Mouse (Mus musculus) lung, postnatal 36 days (tissue): ENCODE measurements around the gene Parp6.

ENCODE experiments used
- DNase-seq: peaks from one replicate; pipeline ENCODE4 v3.0.0; 2022; ENCODE audit warnings: mixed read lengths

Parp6 gene

DNA sequence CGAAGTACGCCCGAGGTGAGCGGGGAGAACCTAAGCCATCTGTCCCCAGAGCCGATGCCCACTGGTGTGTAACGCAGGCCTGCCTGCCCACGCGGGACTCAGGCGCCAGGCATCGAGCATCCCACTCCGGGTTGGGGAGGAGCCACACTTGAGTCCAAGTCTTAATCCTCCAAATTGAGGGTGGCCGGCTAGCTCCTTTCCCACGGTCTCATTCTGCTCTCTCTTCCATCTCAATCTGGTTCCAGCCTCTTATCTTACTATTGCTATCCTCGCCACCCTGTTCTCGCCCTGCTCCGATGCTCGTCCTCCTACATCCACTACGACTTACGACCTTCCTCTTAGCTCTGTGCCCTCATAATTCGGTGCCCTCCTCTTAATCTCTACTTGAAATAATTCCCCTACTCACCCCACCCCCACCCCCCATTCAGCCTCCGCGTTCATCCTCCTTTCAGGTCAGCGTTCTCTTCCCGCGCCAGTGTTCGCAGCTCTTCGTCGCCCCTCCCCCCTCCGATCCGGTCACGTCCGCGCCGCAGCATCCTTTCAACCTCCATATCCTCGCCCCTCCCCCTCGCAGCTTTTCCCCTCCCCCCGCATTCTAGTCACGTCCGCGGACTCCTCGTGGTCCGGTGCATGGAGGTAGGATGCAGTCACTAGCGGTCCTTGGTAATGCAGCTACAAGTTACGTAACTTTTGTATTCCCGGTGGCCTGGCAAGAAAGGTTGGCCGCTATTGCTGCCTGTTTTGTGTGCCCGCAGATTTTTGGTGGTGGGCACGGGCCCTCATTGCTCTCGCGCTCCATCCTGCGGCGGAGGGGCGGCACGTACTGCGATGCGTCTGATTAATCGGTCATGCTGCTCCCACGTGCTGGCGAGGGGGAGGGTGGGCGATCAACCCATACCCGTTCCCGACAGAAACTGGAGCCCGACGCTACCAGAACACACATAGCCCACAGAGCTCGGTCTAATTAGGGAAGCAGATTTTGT is 39.8 kb downstream of the Parp6 start:
- peak; percentile 83 for DNase-seq

DNA sequence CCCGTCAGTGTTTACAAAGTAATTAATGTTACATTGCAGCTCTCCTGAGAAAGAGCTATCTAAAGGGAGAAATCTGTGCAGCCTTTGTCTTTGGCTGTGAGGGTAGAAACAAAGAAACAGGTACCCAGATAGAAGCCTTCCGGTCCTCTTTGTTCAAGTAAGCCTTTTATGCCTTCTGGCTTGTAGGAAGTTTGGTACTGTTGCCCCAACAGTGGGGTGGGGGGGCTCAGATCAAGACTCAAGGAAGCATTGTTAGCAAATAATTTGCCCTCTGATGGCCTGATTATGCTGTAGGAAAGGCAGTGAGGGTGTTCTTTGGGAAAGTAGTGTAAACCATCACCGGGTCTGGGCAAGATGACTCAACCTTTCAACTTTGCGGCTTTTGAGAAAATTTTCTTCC is 41.1 kb downstream of the Parp6 start:
- DNase-seq: no peak

DNA sequence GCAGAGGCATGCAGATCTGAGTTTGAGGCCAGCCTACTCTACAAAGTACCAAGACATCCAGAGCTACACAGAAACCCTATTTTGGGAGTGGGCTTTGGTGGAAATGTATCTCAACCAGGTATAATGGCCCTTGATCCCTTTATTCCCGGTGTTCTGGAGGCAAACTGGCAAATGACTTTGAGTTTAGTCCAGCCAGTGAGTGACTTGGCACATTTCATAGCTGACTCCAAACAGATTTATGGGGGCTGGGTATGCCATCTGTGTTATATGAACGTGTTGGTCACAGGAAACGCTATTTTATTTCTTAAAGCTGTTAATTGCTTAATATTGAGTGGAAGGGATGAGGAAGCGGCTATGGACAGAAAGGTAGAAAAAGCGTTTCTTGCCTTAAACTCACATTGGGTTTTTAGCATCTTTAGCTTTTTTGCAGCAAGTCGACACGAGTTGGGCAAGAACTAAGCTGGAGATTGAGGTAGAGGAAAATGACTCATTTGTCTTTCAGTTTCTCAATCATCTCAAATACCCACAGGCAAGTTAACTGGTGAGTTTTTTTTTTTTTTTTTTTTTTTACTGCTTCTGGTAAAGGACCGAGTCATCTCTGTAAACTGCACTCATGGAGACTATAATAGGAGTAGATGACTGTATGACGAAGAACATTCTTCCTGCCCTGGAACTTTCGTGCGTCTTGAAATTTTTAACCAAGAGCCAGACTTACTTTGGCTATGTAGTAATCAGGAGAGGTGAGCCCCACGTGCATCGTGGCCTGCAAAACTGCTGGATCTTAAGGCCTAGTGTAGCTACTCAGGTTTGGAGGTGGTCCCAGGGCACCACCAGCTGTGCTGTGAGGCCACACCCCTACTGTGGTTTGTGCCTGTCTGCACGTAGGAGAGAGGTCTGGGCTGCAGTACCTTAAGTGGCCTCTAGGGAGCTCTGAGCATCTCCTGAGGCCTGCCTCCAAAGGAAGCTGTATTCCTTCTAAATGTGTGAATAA is 42.2 kb downstream of the Parp6 start:
- peak; percentile 95 for DNase-seq

DNA sequence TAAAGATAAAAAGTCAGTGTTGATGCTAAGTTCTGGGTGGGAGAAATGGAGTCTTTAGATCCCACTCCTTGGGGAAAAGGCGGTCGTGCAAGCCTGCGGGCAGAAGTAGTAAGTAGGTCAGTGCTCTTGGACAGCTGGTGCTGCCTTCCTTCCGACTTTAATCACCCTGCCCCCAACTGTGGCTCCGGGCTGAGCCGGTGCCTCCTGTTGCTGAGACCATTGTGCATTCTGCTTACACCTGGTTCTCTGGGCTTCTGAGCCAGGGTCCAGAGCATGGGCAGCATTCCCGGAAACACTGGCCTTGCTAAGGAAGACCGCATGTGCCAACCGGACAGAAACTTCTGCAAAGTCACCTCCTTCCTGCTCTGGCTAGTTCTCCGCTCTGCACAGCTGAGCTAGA is 43.3 kb downstream of the Parp6 start:
- DNase-seq: no peak

DNA sequence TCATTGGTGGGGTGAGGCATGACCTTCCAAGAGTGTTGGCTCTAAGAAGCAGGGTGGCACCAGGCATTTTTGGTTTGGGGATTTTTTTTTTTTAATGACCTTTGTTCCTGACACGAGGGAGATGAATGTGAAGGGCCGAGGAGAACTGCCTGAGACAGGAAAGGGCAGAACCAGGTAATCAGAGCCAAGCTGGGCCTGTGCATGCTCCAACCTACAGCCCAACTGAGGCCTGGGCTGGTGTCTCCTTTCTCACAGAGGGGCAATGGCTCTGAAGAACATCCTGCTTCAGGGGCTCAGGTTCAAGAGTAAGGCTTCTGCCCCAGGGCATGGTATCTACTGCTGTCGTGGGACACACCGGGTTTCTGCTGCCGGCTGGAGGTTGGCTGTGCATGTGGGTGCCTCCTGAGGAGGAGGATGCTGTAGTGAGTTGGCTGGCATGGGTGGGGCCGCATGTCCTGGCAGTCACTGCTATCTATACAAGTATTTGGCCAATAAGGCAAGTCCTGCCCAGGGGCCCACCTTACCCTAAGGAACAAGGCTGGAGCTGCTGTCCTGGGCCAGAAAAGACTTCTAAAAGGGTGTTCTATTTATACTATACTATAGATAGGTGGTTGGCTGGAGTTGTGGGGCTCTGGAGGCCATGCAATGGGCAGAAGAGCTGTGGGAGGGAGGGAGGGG is 44.4 kb downstream of the Parp6 start:
- no peak for DNase-seq

DNA sequence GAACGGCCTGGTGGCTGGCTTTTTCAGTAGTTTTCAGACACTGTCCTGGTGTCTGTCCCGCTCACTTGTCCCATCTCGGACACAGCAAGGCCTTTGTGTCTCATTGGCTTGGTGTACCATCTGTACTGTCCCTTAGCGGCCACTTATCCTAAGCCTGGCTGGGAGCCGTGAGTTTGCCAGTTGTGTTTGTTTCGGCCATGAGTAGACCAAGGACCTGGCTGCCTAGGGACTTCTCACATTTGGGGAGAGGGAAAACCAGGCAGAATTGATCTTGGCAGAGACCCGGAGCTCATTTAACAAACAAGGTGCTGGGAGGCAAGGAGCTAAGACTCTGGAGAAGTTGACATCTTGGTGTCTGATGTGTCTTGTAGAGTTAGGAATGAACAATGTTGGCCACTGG is 46.1 kb downstream of the Parp6 start:
- no peak for DNase-seq

DNA sequence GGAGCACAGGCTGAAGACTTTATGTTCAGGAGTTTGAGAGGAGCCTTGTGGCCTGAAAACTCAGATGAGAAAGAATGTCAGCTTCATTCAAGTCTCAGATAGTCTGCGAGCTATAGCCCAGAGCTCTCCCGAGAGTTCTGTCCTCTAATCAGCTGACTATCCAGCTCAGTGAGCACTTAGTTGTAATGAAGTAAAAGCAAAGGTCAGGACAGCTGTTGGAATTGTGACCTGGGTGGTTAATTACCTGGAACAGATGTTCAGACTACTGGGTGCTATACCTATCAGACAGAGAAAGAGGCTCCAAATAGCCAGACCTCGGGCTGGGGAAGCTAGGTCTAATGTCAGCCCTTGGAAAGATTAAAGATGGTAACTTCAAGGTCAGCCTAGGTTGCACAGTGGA is 46.9 kb downstream of the Parp6 start:
- no peak for DNase-seq

DNA sequence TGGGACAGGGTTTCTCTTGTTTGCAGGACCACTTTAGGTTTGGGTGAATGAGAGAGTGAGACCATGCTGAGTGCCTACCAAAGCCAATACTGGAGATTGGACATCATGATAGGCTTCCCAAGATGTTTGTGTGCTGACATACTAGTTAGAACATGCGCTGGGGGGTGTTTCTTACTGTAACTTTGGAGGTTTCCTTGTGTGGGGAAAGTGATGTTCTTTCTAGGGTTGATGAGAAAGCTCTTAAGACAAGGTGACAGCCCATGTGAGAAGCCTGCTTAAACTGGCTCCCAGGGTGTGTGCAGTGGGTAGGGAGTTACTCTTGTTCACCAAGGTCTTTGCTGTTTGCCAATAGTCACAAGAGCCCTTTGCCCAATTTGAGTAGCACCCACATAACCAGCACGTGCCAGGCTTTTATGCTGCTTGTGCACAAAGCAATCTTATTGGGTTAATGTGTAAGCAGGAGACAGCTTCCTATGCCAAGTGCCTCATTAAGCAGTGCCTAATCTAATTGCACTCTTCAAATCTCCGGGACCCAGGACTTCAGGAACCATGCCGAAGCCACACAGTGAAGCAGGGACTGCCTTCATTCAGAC is 47.7 kb downstream of the Parp6 start:
- DNase-seq: peak; percentile 80

DNA sequence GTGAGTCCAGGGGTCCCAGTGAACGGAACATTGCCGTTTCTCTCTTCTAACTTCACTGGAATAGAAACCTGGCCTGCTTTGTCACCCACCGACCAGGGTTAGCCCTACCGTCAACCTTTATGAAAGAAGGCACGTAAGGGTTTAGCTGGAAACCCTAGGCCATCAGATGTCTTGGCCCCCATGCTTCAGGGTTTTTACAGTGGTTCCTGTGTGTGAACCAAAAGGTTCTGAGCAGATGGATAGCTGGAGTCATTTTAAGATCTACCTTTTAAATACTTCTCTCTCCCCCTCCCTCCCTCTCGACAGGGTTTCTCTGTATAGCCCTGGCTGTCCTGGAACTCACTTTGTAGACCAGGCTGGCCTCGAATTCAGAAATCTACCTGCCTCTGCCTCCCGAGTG is 48.9 kb downstream of the Parp6 start:
- no peak for DNase-seq

DNA sequence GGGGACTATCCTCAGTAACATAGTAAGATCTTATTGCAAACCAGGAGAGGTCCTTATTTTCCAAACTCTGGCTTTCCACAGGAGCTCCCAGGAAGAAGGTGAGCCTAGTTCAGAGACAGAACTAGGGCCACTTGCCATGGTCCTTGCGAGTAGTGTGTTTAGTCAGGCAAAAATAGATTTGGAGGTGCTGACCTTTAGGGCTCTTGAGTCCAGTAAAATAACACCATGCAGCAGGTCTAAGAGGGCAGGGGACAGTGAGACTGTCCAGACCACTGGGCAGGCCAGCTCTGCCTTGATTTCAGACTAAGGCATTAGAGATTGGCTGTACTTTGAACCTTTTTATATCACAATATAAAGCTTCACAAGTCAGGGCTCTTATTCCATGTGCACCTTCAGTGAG is 49.7 kb downstream of the Parp6 start:
- no peak for DNase-seq

DNA sequence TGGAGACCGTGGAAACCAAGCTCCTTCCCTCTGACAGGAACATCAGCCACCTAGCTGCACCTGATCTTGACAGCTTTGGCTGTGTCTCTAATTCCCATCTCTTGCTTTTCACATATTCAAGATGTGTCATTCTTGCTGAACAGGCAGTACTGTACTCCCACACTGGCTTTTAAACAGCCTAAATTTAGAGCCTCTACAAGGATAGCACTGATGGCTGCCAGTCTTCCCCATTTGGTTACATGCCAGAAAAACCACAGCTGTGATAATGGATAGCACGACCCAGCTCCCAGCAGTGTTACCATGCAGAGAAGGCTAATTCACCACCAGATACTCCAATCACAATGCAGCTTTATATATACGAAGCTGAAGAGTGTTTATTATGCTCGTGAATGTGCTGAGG is 50.2 kb downstream of the Parp6 start:
- no peak for DNase-seq

DNA sequence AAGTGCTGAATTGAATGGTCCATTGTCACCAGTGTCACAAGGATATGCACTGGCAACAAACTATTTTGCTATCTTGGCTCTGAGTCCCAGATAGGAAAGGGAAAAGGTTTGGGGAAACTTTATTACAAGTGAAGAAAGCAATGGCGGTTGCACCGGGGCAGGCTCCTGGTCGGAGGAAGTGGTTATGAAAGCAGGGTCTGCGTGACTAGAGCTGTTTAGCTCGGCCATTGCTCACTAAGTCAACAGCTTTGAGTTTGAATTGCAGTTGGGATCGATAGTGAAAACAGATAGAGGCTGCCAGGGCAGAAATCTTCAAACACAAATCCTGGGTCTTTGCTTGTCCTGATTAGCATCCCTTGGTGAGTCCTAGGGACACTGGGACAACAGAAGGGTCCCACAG is 50.8 kb downstream of the Parp6 start:
- no peak for DNase-seq

DNA sequence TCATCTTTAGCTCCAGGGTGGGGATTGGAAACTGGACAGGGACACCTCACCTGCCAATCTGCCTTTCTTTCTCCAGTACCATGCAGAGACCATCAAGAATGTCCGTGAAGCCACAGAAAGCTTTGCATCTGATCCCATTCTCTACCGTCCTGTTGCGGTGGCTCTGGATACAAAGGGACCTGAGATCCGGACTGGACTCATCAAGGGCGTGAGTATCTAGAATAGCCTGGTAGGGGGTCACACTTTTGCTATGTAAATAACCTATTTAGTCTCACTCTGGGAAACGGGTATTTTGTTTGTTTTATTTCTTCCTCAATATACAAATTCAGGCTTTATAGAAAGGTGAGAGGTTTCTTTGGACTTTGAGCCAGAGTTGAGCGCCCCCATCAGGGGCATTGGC is 51.4 kb downstream of the Parp6 start:
- no peak for DNase-seq

DNA sequence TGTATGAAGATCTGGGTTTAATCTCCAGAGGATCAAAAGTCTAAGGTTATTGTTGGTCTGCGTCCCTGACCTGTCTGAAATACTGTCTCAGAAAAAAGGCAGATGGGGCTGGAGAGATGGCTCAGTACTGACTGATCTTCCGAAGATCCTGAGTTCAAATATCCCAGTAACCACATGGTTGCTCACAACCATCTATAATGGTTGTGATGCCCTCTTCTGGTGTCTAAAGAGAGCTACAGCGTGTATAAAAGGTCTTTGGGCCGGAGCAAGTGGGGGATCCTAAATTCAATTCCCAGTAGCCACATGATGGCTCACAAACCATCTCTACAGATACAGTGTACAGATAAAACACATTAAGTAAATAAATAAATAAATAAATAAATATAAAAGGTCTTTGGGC is 52.1 kb downstream of the Parp6 start:
- no peak for DNase-seq

DNA sequence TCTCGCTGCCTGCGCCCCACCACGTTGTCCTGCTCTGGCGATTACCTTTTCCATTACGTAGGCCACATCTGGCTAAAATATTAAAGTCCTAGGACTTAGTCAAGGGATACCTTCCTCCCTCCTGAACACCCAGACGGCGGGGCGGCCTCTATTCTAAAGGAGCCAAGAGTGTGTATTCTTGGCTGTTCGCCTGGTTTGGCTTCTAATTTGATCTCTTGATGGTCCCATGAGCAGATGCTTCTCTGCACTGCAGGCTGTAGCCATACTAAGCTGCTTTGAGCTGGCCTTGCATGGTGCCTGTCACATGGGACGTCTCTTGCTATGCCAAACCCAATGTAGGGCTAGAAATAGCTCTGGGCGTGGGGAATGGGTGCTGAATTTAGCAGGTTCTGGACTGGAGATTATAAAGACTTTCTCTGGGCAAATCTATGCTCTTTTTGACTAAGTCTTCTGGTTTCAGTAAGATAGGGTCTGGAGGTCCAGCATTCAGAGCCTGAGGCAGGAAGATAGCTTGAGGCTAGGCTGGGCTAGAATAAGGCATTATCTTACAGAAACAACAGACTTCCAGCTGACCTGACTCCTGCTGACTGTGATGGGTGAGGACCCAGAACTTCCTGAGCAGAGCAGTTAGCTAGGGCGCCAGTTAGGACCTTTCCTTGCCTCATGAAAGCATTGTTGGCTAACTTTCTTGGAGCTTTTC is 55.3 kb downstream of the Parp6 start:
- no peak for DNase-seq

DNA sequence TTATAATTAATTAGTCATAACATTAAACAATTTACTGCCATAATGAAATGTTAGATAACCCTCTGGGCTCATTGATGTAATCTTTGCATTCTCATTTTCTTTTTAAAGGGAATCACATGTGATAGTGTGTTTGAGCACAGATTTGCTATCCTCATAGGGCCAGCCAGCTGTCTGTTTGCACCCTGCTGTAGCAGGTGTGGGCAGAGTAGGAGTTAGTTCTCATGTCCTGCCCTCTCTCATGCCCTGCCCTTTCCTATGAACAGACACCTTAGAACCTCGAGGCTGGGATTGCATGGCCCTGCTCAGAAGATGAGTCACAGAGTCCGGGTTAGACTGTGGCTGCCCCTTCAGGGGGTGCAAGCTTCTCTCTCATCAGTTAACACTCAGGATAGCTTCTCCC is 56.3 kb downstream of the Parp6 start:
- DNase-seq: no peak

DNA sequence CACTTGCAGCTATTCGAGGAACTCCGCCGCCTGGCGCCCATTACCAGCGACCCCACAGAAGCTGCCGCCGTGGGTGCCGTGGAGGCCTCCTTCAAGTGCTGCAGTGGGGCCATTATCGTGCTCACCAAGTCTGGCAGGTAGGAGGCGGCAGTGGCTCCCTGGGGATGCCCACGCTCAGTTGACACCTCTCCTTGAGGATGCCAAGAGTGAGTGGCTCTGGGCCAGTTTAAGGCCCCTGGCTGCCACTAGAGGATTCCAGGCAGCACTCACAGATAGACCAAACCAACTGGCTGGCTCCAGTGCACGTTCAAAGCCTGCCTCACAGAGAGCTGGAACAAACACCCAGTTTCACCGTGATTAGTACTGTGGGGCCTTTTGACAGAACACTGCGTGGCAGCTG is 58.5 kb downstream of the Parp6 start:
- no peak for DNase-seq

DNA sequence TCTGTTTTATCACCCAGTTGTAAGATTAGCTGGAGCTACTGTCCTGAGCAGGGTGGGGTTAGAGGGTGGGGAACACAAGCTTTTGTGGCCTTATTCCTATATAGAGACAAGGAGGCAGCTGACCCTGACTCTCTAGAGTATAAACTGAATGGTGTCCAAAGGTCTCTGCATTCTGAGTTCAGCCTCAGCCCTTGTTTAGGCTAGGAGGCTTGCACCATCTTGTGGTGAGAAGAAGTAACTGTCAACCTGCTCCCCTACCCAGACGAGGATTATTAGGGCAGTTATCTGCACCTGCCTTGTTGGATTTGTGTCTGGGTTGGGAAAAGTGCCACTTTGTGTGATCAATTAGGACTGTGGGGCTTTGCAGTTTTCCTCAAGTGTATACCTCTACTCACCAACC is 61.2 kb downstream of the Parp6 start:
- DNase-seq: peak; percentile 65

DNA sequence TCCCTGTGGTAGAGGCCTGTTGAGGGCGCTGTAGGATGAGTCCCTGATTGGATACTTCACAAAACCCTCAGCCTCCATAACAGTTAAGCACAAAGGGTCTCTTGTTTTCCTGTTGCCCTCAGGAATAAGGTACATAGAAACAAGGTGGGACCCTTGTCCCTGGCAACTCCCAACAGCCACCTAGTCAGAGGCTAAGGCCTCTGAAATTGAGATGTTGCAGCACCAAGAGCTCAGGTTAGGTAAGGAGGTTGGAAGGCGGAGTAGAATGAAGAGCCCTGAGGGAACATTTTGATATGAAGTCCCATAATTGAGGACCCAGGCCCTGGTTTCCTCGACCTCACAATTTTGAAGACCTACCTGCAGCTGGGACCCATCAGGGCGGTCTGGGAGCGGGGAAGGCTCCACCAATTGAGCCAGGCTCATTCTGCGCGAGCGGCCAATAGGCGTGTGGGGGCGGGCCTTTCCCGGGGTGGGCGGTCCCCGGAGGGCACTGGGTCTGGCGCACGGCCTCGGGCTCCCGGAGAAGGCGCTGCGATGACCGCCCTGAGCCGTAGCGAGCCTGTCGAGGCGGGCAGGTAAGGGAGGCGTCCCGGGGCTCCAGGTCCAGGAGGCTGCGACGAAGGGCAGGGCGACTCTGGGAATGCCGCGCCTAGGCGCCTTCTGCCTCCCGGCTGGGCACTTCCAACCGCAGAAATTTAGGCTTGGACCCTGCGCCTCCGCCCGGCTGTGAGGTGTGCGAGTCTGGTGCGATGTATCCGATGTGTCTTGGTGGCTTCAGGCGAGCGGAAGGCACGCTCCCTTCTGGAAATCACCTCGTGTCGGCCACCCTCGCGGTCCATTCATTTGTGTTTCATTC is 62.8 kb downstream of the Parp6 start, which contains the start of gene Gramd2:
Gene Gramd2 (plus strand): TSS at position 467 of the 856 bp plus-strand sequence.
- peak; percentile 86 for DNase-seq

DNA sequence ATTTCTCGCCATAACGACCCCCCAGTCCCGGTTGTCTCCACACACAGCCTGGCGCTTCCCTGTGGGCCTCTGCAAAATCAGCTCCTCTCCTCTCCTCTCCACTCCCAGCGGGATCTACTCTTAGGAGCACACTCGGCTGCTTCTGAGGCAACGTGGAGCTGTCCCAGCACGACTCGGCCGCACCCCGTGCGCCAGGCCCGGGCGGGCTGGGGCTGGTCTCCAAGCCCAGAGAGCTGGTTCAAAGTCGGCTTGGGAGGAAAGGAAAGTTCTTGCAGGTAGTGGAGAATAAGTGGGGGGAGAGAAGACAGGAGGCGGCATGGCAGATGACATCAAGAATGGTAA is 63.4 kb downstream of the Parp6 start:
- DNase-seq: no peak

DNA sequence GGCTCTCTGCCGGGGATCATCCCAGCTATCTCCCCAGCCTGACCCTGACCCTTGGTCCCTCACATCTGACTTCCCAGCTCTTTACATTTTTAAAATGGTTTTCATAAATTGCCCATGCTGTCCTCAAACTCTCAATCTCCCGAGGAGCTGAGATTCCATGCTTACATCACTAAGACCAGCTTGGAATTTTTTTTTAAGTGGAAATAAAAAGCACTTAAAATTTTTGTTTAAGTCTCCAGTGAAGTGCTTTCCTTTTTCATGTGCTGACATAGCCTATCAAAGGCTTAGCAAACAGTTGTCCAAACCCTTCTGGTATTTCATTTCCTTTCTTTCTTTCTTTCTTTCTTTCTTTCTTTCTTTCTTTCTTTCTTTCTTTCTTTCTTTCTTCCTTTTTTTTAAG is 66.9 kb downstream of the Parp6 start:
- DNase-seq: no peak
